Mouse (Mus musculus): ENCODE data around the gene Rrp12. TPM values are rescaled to one million over a fixed set of nuclear protein-coding genes. Genes with fewer than 3 reads are reported as not detected.
A peak's percentile ranks its signal among the peaks of the same experiment; 100 is the strongest.

Gene Rrp12
- polyA plus RNA-seq, 1 experiment from 2014 or later, result 16.7 TPM

DNA sequence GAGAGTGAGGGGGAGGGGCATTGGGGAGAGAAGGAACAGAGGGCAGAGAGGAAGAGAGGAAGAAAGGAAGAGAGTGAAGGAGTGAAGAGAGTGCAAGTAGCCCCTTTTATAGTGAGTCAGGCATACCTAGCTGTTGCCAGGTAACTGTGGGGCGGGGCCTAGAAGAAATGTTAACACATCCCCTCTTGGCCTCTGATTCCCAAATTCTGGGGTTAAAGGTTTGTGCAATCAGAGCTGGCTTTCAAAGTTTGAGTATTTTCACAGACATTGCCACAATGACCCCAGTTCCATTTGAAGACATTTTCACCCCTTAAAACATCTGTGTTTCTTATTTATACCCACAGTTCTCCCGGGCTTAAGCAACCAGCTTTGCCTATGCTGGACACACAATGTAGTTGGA is 9.3 kb upstream of the Rrp12 start:
- no peaks in the 10 kb centered on the region for H3K9me3 ChIP-seq (replicated peaks)
- H3K27ac ChIP-seq (replicated peaks), result no peak overlapping the region
- ATAC-seq (ENCODE audit: insufficient number of reproducible peaks, low FRiP score, low TSS enrichment, low read depth), result no peak
- 82% methylated on average over 2 of the region's 2 CpGs for WGBS
- H3K4me1 ChIP-seq, result no peaks in the 10 kb centered on the region; the same call in 1 of the 2 replicates
- H3K27me3 ChIP-seq, result no peaks in the 10 kb centered on the region
- no peak overlapping the region for H3K4me2 ChIP-seq (replicated peaks)
- H3K36me3 ChIP-seq, result no peaks in the 10 kb centered on the region
- no peak overlapping the region for H3K4me3 ChIP-seq (replicated peaks)
- no peak overlapping the region for H3K9ac ChIP-seq

DNA sequence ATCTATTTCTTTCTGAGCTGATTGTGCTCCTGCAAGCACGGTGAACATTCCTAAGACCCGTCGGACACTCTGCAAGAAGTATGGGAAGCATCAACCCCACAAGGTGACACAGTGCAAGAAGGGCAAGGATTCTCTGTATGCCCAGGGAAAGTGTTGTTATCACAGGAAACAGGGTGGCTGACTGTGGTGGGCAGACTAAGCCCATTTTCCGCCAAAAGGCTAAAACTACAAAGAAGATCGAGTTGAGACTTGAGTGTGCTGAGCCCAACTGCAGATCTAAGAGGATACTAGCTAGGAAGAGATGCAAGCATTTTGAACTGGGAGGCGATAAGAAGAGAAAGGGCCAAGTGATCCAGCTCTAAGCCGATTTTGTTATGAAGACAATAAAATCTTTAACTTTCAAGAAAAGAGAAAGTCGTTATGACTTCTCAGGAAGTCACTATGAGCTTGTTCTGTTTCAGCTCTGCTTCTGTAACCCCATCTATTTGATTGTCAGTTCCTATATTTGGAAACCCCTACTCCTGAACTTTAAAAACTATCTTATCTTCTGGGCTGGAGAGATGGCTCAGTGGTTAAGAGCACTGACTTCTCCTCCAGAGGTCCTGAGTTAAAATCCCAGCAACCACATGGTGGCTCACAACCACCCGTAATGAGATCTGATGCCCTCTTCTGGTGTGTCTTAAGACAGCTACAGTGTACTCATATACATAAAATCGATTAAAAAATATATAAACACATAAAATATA is 7.0 kb upstream of the Rrp12 start:
- H3K9me3 ChIP-seq (replicated peaks), result no peaks in the 10 kb centered on the region
- WGBS, result 80% methylated on average over 10 of the region's 10 CpGs
- no peak overlapping the region for H3K4me2 ChIP-seq (replicated peaks)
- no peak overlapping the region for H3K4me3 ChIP-seq (replicated peaks)
- no peaks in the 10 kb centered on the region for H3K27me3 ChIP-seq
- H3K4me1 ChIP-seq, result no peaks in the 10 kb centered on the region; the same call in 1 of the 2 replicates
- no peaks in the 10 kb centered on the region for H3K36me3 ChIP-seq
- H3K27ac ChIP-seq (replicated peaks), result no peak overlapping the region
- H3K9ac ChIP-seq, result no peak overlapping the region
- no peak for ATAC-seq (ENCODE audit: insufficient number of reproducible peaks, low FRiP score, low TSS enrichment, low read depth)

DNA sequence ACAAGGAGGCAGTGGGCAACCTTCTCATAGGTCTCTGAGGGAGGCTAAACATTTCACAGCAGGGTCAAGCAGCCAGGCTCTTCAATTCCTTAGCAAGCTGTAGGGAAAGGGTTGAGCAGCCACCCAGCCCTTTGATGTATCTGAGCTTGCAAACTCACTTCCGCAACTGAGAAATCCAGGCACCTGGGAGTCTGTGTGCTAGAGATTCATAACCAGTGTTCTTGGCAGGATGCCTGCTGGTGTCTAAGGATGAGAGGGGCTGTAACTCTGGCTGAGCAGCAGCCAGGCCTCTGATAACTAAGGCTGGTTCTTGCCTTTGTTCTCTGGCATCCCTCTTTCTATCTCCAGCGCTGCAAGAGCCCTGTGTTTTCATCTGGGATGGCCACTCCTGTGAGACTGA is 5.7 kb upstream of the Rrp12 start:
- Histone ChIP-seq H3K36me3 (no peaks in the 10 kb centered on the region), H3K4me3 (replicated peaks) (no peak overlapping the region), H3K4me2 (replicated peaks) (no peak overlapping the region), H3K9ac (no peak overlapping the region), H3K4me1 (no peaks in the 10 kb centered on the region), H3K9me3 (replicated peaks) (no peaks in the 10 kb centered on the region), H3K27me3 (no peaks in the 10 kb centered on the region), H3K27ac (replicated peaks) (no peak overlapping the region)
- no peak for ATAC-seq (ENCODE audit: insufficient number of reproducible peaks, low FRiP score, low TSS enrichment, low read depth)
- WGBS, result 39% methylated on average over 2 of the region's 2 CpGs

DNA sequence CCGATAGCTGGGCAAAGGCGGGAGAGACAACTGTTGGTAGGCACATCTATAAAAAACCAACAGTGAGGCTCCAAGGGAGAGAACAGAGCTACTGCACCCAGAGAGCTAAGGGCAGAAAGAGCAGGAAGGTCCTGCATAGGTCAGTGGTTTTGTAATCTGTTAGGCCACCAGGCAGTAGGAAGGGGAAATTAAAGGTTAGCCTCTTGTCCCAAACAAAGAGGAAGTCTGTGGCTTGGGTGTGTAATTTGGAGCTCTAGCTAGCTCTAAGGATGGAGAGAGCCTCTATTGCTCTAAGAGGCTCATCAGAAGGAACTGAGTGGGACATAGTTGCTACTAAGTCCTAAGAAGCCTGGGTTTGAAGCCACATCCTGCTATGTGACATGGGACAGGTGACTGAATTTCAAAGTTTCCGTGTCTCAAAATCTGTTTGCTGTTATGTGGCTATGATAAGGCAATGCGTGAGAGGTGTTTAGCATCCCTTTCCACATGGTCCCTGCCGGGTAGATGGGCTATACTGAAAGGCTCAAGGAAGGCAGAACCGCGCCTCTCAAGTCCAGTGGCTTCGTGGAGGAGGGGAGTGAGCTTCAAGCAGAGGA is 4.6 kb upstream of the Rrp12 start:
- WGBS, result 81% methylated on average over 8 of the region's 8 CpGs
- H3K4me1 ChIP-seq, result peaks cover 5% of the 10 kb centered on the region; the same call in 1 of the 2 replicates

DNA sequence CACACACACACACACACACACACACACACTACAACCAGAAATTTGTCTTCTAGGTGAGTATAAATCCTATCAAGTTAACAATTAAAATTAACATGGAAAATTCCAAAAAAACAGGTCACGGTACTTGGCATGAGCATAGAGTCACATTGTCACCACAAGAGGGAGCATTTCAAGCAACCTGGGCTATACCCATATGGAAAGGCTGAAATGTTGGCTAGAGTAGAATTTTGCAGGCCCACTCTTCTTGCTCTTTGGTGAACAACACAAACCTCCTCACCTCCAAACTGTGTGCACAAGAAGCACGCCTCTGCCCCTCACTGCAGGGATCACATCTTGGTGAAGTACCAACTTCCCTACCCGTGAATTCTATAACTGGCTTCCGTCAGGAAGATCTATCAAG is 2.9 kb upstream of the Rrp12 start:
- ATAC-seq (ENCODE audit: insufficient number of reproducible peaks, low FRiP score, low TSS enrichment, low read depth), result no peak
- 47% methylated on average over 4 of the region's 4 CpGs for WGBS

More for the DNA sequence above, 4.6 kb upstream of the Rrp12 start:
- no peak overlapping the region for H3K4me2 ChIP-seq (replicated peaks)
- H3K27ac ChIP-seq (replicated peaks), result no peak overlapping the region
- ATAC-seq (ENCODE audit: insufficient number of reproducible peaks, low FRiP score, low TSS enrichment, low read depth), result no peak
- no peaks in the 10 kb centered on the region for H3K9me3 ChIP-seq (replicated peaks)
- H3K9ac ChIP-seq, result no peak overlapping the region
- H3K27me3 ChIP-seq, result no peaks in the 10 kb centered on the region
- no peaks in the 10 kb centered on the region for H3K36me3 ChIP-seq
- H3K4me3 ChIP-seq (replicated peaks), result no peak overlapping the region

DNA sequence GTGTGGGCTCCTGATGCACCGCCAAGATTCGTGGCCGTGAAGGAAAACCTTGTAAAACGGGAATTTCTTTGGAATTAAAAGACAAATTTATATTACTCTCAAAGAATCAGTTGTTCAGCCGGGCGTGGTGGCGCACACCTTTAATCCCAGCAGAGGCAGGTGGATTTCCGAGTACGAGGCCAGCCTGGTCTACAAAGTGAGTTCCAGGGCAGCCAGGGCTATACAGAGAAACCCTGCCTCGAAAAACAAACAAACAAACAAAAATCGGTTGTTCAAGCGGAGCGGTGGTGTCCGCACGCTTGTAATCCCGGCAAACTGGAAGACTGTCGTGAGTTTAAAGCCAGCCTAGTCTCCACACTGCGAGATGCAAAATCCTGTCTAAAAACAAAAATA is 342 bp upstream of the Rrp12 start:
- WGBS, result 19% methylated on average over 18 of the region's 18 CpGs
- Histone ChIP-seq H3K36me3 (peaks cover 6% of the 10 kb centered on the region), H3K27ac (replicated peaks) (no peak overlapping the region), H3K9me3 (replicated peaks) (no peaks in the 10 kb centered on the region), H3K9ac (peak overlapping the region; percentile 41; the same call in 1 of the 2 replicates), H3K4me2 (replicated peaks) (peak overlapping the region; percentile 78), H3K4me1 (peaks cover 17% of the 10 kb centered on the region), H3K27me3 (no peaks in the 10 kb centered on the region), H3K4me3 (replicated peaks) (peak overlapping the region; percentile 71)
- ATAC-seq (ENCODE audit: insufficient number of reproducible peaks, low FRiP score, low TSS enrichment, low read depth), result no peak

More for the DNA sequence above, 2.9 kb upstream of the Rrp12 start:
- Histone ChIP-seq H3K9me3 (replicated peaks) (no peaks in the 10 kb centered on the region), H3K4me2 (replicated peaks) (no peak overlapping the region), H3K4me3 (replicated peaks) (no peak overlapping the region), H3K9ac (no peak overlapping the region), H3K27me3 (no peaks in the 10 kb centered on the region), H3K36me3 (no peaks in the 10 kb centered on the region), H3K27ac (replicated peaks) (no peak overlapping the region), H3K4me1 (peaks cover 17% of the 10 kb centered on the region)

DNA sequence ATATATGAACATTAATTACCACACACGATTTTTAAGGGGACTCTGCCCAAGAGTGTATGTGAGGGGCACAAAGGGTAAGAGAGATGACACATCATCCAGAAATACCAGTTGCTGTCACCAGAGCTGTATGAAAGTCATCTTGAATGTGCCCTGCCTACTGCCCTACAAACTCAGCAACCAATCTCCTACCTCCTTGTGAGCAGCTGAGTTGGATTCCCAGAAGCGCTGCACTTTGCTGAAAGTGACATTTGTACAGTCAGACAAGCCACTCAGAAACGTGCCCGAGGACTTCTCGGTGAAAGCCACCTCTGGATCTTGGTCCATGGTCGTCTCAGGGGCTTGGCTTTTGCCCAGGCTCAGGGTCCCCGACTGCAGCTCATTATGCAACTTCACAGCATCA is 1.0 kb downstream of the Rrp12 start:
- Histone ChIP-seq H3K9ac (peak overlapping the region; percentile 41; the same call in 1 of the 2 replicates), H3K4me3 (replicated peaks) (peak overlapping the region; percentile 71), H3K4me2 (replicated peaks) (peak overlapping the region; percentile 78), H3K4me1 (peaks cover 17% of the 10 kb centered on the region), H3K9me3 (replicated peaks) (no peaks in the 10 kb centered on the region), H3K27me3 (no peaks in the 10 kb centered on the region), H3K27ac (replicated peaks) (no peak overlapping the region), H3K36me3 (peaks cover 13% of the 10 kb centered on the region)
- WGBS, result 45% methylated on average over 7 of the region's 7 CpGs
- no peak for ATAC-seq (ENCODE audit: insufficient number of reproducible peaks, low FRiP score, low TSS enrichment, low read depth)

DNA sequence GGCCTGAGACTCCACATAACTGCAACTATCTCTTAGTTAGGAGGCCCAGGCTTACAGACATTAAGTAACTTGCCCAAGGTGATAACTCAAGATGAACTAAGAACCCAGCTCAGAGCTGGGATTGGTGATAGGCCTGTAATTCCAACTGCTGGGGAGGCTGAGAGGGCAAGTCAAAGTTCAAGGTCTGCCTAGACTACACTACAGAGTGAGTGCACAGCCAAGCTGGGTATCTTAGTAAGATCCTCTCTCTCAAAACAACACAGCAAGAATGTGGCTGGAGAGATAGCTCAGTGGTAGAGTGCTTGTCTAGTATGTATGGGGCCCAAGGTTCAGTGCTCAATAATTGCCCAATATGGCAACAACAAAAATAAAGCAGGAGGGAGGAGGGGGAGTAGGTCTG is 7.8 kb downstream of the Rrp12 start:
- no peaks in the 10 kb centered on the region for H3K27me3 ChIP-seq
- peaks cover 73% of the 10 kb centered on the region for H3K36me3 ChIP-seq
- no peak overlapping the region for H3K4me2 ChIP-seq (replicated peaks)

DNA sequence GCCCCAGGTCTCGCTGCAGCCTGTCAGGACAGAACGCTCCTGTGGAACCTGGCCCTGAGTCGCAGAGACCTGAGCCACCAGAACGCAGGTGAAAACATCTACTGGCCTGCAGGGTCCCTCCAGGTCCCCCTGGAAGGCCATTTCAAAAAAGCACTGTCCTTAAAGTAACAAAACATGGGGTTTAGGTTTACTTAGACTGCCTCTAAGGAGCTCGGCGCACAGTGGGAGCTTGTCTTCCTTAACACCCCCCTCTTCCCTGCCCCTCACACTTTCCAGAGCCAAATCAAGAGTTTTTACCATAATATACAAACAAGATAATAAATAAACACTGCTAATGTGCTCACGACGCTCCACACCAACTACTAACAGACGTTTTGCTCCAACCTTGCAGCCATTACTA is 12.1 kb downstream of the Rrp12 start:
- ATAC-seq (ENCODE audit: insufficient number of reproducible peaks, low FRiP score, low TSS enrichment, low read depth), result no peak
- WGBS, result 91% methylated on average over 9 of the region's 9 CpGs

More for the DNA sequence above, 7.8 kb downstream of the Rrp12 start:
- Histone ChIP-seq H3K9ac (no peak overlapping the region), H3K9me3 (replicated peaks) (no peaks in the 10 kb centered on the region), H3K4me3 (replicated peaks) (no peak overlapping the region), H3K4me1 (no peaks in the 10 kb centered on the region), H3K27ac (replicated peaks) (no peak overlapping the region)
- no peak for ATAC-seq (ENCODE audit: insufficient number of reproducible peaks, low FRiP score, low TSS enrichment, low read depth)

DNA sequence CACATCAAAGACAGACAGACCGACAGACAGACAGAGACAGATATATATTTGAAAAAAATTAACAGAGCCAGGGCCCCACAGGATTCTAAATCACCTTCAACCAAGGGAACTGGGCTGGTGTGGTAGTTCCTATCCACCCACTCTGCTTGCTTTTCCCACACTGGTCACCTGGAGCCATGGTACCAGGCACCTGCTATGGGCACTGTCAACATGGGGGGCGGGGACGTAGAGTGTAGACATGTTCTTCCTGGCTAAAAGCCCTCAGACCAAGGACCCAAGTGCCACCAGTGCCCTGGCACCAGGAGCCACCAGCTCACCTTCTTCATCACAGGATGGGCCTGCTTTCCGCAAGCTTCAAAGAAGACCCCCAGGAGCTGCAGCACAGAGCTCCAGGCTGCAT is 14.1 kb downstream of the Rrp12 start:
- 91% methylated on average over 4 of the region's 4 CpGs for WGBS
- no peak for ATAC-seq (ENCODE audit: insufficient number of reproducible peaks, low FRiP score, low TSS enrichment, low read depth)
- Histone ChIP-seq H3K36me3 (peaks cover 74% of the 10 kb centered on the region), H3K4me3 (replicated peaks) (no peak overlapping the region), H3K9ac (no peak overlapping the region), H3K27me3 (no peaks in the 10 kb centered on the region), H3K27ac (replicated peaks) (no peak overlapping the region), H3K4me1 (no peaks in the 10 kb centered on the region), H3K4me2 (replicated peaks) (no peak overlapping the region), H3K9me3 (replicated peaks) (no peaks in the 10 kb centered on the region)

More for the DNA sequence above, 12.1 kb downstream of the Rrp12 start:
- Histone ChIP-seq H3K36me3 (peaks cover 77% of the 10 kb centered on the region), H3K4me1 (no peaks in the 10 kb centered on the region), H3K9me3 (replicated peaks) (no peaks in the 10 kb centered on the region), H3K27ac (replicated peaks) (no peak overlapping the region), H3K4me3 (replicated peaks) (no peak overlapping the region), H3K4me2 (replicated peaks) (no peak overlapping the region), H3K27me3 (no peaks in the 10 kb centered on the region), H3K9ac (no peak overlapping the region)

DNA sequence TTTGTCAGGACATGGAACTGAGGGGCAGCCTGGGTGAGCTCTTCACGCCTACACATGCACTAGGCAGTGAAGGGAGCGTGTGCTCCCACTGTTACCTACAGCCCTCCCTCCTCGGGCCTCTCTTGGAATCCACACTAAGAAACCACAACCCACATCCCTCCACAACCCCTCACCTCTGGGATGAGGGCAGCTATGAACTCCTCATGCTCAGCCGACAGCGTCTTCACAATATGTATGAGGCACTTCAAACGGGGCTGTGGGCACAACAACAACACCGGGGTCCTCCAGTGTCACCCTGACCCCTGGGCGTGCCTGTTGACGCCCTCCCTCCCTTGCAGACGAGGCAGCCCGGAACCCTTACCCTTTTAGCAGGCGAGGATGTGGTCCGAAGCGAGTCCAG is 21.6 kb downstream of the Rrp12 start:
- no peak overlapping the region for H3K4me3 ChIP-seq (replicated peaks)
- H3K9ac ChIP-seq, result no peak overlapping the region
- ATAC-seq (ENCODE audit: insufficient number of reproducible peaks, low FRiP score, low TSS enrichment, low read depth), result no peak
- no peak overlapping the region for H3K4me2 ChIP-seq (replicated peaks)
- no peaks in the 10 kb centered on the region for H3K4me1 ChIP-seq
- no peak overlapping the region for H3K27ac ChIP-seq (replicated peaks)
- H3K27me3 ChIP-seq, result no peaks in the 10 kb centered on the region
- peaks cover 82% of the 10 kb centered on the region for H3K36me3 ChIP-seq
- no peaks in the 10 kb centered on the region for H3K9me3 ChIP-seq (replicated peaks)
- WGBS, result 89% methylated on average over 14 of the region's 14 CpGs

DNA sequence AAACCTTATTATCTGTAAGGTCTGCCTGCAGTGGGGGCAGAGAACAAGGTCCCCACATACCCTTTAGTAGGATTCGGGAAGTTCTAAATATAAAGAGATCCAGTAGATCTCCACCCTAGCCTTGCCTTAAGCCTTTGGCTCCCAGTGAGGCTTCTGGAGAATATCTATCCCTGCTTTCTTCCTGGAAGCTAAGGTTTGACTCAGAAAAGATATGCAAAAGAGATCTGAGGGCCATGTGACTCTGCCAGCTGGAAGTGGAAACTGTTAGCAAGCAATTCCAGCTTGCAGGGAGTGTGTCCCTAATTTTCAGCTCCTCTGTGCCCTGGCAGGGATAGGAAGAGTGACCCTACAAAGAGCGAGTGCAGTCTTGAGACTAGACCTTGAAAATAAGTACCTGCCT is 23.7 kb downstream of the Rrp12 start:
- no peak overlapping the region for H3K9ac ChIP-seq

More for the DNA sequence above, 23.7 kb downstream of the Rrp12 start:
- no peak for ATAC-seq (ENCODE audit: insufficient number of reproducible peaks, low FRiP score, low TSS enrichment, low read depth)
- Histone ChIP-seq H3K27ac (replicated peaks) (no peak overlapping the region), H3K36me3 (peaks cover 85% of the 10 kb centered on the region), H3K9me3 (replicated peaks) (no peaks in the 10 kb centered on the region), H3K4me2 (replicated peaks) (no peak overlapping the region), H3K4me3 (replicated peaks) (no peak overlapping the region), H3K27me3 (no peaks in the 10 kb centered on the region), H3K4me1 (no peaks in the 10 kb centered on the region)
- 90% methylated on average over 2 of the region's 2 CpGs for WGBS
